Mouse (Mus musculus): ENCODE measurements around the gene Vps8.

DNA sequence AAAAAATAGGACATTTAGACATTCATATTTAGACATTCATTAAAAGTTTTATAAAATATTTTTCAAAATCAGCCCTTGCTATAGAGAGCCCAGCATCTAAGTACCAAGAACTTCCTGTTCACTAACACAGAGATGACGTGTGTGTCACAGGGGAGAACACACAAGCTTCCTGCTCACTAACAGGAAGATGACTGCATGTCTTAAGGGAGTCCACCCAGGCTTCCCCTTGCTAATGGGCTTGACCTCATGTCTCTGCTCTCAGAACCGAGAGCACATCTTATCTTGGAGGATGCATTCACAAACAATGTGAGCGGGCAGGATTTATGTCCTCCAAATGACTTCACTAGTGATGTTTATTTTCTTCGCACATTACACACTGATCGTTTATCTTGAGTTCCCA is 167.9 kb downstream of the Vps8 start:
- TF ChIP-seq POLR2A (IDR thresholded peaks at IDR 0.05; ENCODE audit: low read depth, low read length), result no peak
- TF ChIP-seq CTCF (conservative IDR thresholded peaks at IDR 0.05; ENCODE audit: insufficient read depth, insufficient read length, low read depth, low read length), result no peak
